Mouse (Mus musculus) neural tube, embryonic 15.5 days (tissue): Measurements from ENCODE around the gene Lnpk. TPM values are rescaled to one million over a fixed set of nuclear protein-coding genes. Genes with fewer than 3 reads are reported as not detected.

Experiments
- ATAC-seq: fragments of 200-750 bp; cut with Nextera tagmentation; 2 replicates; pipeline ENCODE4 v1.8.0; 2017; ENCODE audit warnings: mild to moderate bottlenecking, moderate TSS enrichment, moderate library complexity; ENCODE audit not compliant: low FRiP score
- H3K27ac ChIP-seq: fragments of 300-500 bp; sonication (generic); replicated peaks from 2 replicates; pipeline ENCODE4 v1.5.1; 2015; ENCODE audit warnings: mild to moderate bottlenecking, inconsistent platforms
- H3K27me3 ChIP-seq: fragments of 300-500 bp; sonication (generic); replicated peaks from 2 replicates; pipeline ENCODE4 v1.6.1; 2015; ENCODE audit warnings: inconsistent platforms
- H3K36me3 ChIP-seq: fragments of 300-500 bp; sonication (generic); 2 replicates; pipeline ENCODE4 v1.6.1; 2015; ENCODE audit warnings: inconsistent platforms
- H3K4me1 ChIP-seq: fragments of 300-500 bp; sonication (generic); 2 replicates; pipeline ENCODE4 v1.6.1; 2015; ENCODE audit warnings: inconsistent platforms
- H3K4me2 ChIP-seq: fragments of 300-500 bp; sonication (generic); 2 replicates; pipeline ENCODE4 v1.6.1; 2015; ENCODE audit warnings: inconsistent platforms, mild to moderate bottlenecking, moderate library complexity
- H3K4me3 ChIP-seq: fragments of 300-500 bp; sonication (generic); replicated peaks from 2 replicates; pipeline ENCODE4 v1.5.1; 2015; ENCODE audit warnings: mild to moderate bottlenecking, inconsistent platforms
- H3K9ac ChIP-seq: fragments of 300-500 bp; sonication (generic); replicated peaks from 2 replicates; pipeline ENCODE4 v1.6.1; 2015; ENCODE audit warnings: mild to moderate bottlenecking, inconsistent platforms
- H3K9me3 ChIP-seq: fragments of 300-500 bp; sonication (generic); replicated peaks from 2 replicates; pipeline ENCODE4 v1.6.1; 2016; ENCODE audit warnings: inconsistent platforms
- WGBS: fragments of 180-500 bp; shearing (Covaris S2); methylation state at CpG from one replicate; pipeline ENCODE4 v1.1.7; 2015; ENCODE audit warnings: mixed read lengths; 5-methylcytosine and 5-hydroxymethylcytosine counted together
- polyA plus RNA-seq: library from polyadenylated mRNA; unstranded; fragments of >200 nt; fragmentation: Nextera tagmentation; extraction: Ambion mirVana; gene quantifications from 2 replicates; pipeline ENCODE4 v1.2.1, GENCODE M21; 2015

Gene Lnpk
- polyA plus RNA-seq, 1 experiment from 2014 or later, result 43.4 TPM

DNA sequence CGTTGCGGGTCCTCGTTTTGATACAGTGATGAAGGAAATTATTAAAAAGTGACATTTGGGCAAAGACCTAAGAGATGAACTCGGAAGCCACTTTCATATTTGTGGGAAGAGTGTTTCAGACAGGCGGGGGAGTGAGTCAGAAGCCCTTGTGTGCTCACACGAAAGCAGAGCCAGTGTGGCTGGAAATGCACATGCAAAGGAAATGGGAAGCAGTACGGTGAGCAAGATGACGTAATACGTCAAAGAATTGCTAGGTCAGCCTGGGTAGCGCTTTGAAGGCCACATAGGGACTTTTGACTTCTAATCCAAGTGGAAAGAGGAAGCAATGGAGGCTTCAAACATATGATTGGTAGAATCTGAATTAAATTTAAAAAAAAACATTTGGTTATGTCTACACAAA, 96.6 kb downstream of the Lnpk start:
- Histone ChIP-seq H3K4me3 (no peak overlapping the region), H3K36me3 (no peaks in the 10 kb centered on the region), H3K27ac (no peak overlapping the region), H3K9ac (no peak overlapping the region), H3K9me3 (no peaks in the 10 kb centered on the region), H3K4me1 (no peaks in the 10 kb centered on the region), H3K4me2 (no peak overlapping the region), H3K27me3 (no peaks in the 10 kb centered on the region; the same call in 1 of the 2 replicates)
- WGBS, result 93% methylated on average over 10 of the region's 10 CpGs
- ATAC-seq, result no peak

DNA sequence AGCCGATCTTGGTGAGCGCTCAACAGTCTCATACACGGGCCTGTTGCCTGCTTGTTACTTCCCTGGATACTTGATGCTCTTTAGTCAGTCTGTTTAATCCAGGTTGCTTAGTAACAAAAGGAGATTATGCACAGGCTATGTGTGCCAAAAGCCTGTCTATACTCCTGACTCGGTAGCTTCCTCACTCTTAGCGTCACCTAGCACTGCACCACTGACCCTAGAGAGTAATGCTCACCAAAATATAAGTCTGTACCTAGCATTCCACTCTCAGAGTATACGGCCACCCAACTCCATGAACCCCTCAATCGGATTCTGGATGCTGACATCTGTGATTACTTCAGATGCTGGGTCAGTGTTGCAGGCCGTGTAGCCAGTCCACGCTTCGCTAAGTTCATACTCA, 97.1 kb downstream of the Lnpk start:
- Histone ChIP-seq H3K27ac (no peak overlapping the region), H3K27me3 (no peaks in the 10 kb centered on the region; the same call in 1 of the 2 replicates), H3K4me1 (no peaks in the 10 kb centered on the region), H3K36me3 (no peaks in the 10 kb centered on the region), H3K9me3 (no peaks in the 10 kb centered on the region), H3K9ac (no peak overlapping the region), H3K4me3 (no peak overlapping the region), H3K4me2 (no peak overlapping the region)
- WGBS, result 86% methylated on average over 10 of the region's 10 CpGs
- ATAC-seq, result no peak

Other genes with a start within 250 kb of the Lnpk start
- 0.23 and 0.42 TPM in 2 replicates for gene Evx2, start 80.1 kb upstream of the Lnpk start, polyA plus RNA-seq
- 0.14 and 0.20 TPM in 2 replicates for gene Hoxd13, start 88.9 kb upstream of the Lnpk start, polyA plus RNA-seq
- 0.38 and 0.43 TPM in 2 replicates for gene Hoxd12, start 95.6 kb upstream of the Lnpk start, polyA plus RNA-seq
- 4.1 and 9.2 TPM in 2 replicates for gene Hoxd11, start 100.1 kb upstream of the Lnpk start, polyA plus RNA-seq
- gene Hoxd10, start 112.5 kb upstream of the Lnpk start, polyA plus RNA-seq, result 61.8 and 83.6 TPM in 2 replicates
- 20.0 and 21.3 TPM in 2 replicates for gene Hoxd9, start 118.3 kb upstream of the Lnpk start, polyA plus RNA-seq
- gene Hoxd8, start 125.2 kb upstream of the Lnpk start, polyA plus RNA-seq, result 12.4 and 12.5 TPM in 2 replicates
- 14.5 and 29.1 TPM in 2 replicates for gene Hoxd3, start 132.5 kb upstream of the Lnpk start, polyA plus RNA-seq
- 4.3 and 4.5 TPM in 2 replicates for gene Hoxd4, start 132.5 kb upstream of the Lnpk start, polyA plus RNA-seq
- gene Gm28230, start 147.3 kb upstream of the Lnpk start, polyA plus RNA-seq, result 0.96 and 2.0 TPM in 2 replicates
- gene Hoxd1, start 183.5 kb upstream of the Lnpk start, polyA plus RNA-seq, result 1.7 and 2.1 TPM in 2 replicates
- 149 and 162 TPM in 2 replicates for gene Mtx2, start 246.4 kb upstream of the Lnpk start, polyA plus RNA-seq